Mouse (Mus musculus) lung, adult 2 months (tissue): ENCODE measurements around the gene Rxra.

Source experiments
- CTCF ChIP-seq: fragments of 200-500 bp; IDR thresholded peaks from 2 replicates; pipeline ENCODE4 v1.5.1; 2011; ENCODE audit warnings: mild to moderate bottlenecking, low read length, control low read depth; ENCODE audit not compliant: insufficient read depth
- POLR2A ChIP-seq: fragments of 200-500 bp; IDR thresholded peaks from 2 replicates; pipeline ENCODE4 v1.6.1; 2011; ENCODE audit warnings: low read depth, mild to moderate bottlenecking, control low read depth, low read length, borderline replicate concordance; ENCODE audit errors: extremely low read depth

DNA sequence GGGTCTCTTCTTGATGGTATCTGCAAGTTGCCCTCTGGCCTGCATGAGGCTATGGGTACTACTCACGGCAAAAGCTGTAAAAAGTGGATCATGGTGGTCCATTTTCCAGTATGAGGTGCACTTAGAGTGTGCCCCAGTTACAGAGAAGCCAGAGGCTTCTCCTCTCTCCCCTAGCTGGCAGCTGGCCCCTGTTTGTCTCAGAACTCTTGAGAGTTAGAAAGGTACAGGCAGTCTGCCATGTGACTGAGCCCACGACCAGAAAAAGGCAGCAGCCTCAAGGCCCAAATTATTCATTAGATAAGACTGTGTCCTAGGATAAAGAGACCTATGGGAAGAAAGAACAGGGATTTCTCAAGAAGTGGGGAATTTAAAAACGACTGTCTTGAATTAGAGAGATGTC, 30.8 kb upstream of the Rxra start:
- TF ChIP-seq CTCF (no peak), POLR2A (no peak)
